Mouse (Mus musculus) limb, embryonic 15.5 days (tissue): ENCODE results near the gene Rara. TPM values are rescaled to one million over a fixed set of nuclear protein-coding genes. Genes with fewer than 3 reads are reported as not detected.

Experiments used
- ATAC-seq: fragments of 200-750 bp; cut with Nextera tagmentation; 2 replicates; pipeline ENCODE4 v1.8.0; 2017; ENCODE audit warnings: low read depth, moderate TSS enrichment; ENCODE audit not compliant: insufficient number of reproducible peaks, low FRiP score, low TSS enrichment
- H3K27ac ChIP-seq: fragments of 300-500 bp; sonication (generic); 2 replicates; pipeline ENCODE4 v1.5.1; 2015; ENCODE audit warnings: moderate library complexity, mild to moderate bottlenecking, inconsistent platforms
- H3K27me3 ChIP-seq: fragments of 300-500 bp; sonication (generic); 2 replicates; pipeline ENCODE4 v1.6.1; 2015; ENCODE audit warnings: inconsistent platforms
- H3K36me3 ChIP-seq: fragments of 300-500 bp; sonication (generic); 2 replicates; pipeline ENCODE4 v1.6.1; 2015; ENCODE audit warnings: inconsistent platforms
- H3K4me1 ChIP-seq: fragments of 300-500 bp; sonication (generic); 2 replicates; pipeline ENCODE4 v1.6.1; 2015; ENCODE audit warnings: inconsistent platforms
- H3K4me2 ChIP-seq: fragments of 300-500 bp; sonication (generic); 2 replicates; pipeline ENCODE4 v1.6.1; 2015; ENCODE audit warnings: mild to moderate bottlenecking, inconsistent platforms
- H3K4me3 ChIP-seq: fragments of 300-500 bp; sonication (generic); 2 replicates; pipeline ENCODE4 v1.5.1; 2015; ENCODE audit warnings: mild to moderate bottlenecking, inconsistent platforms
- H3K9ac ChIP-seq: fragments of 300-500 bp; sonication (generic); 2 replicates; pipeline ENCODE4 v1.6.1; 2015; ENCODE audit warnings: inconsistent platforms
- H3K9me3 ChIP-seq: fragments of 300-500 bp; sonication (generic); 2 replicates; pipeline ENCODE4 v1.6.1; 2016; ENCODE audit warnings: inconsistent platforms
- WGBS: fragments of 180-500 bp; shearing (Covaris S2); methylation state at CpG from one replicate; pipeline ENCODE4 v1.1.7; 2015; 5-methylcytosine and 5-hydroxymethylcytosine counted together
- polyA plus RNA-seq: library from polyadenylated mRNA; unstranded; fragments of >200 nt; fragmentation: Nextera tagmentation; extraction: Ambion mirVana; gene quantifications from 2 replicates; pipeline ENCODE4 v1.2.1, GENCODE M21; 2015

Gene Rara
- polyA plus RNA-seq, 1 experiment from 2014 or later: 43.9 TPM

- WGBS: 68% methylated on average over 18 of the region's 18 CpGs
- Histone ChIP-seq H3K9me3 (no peaks in the 10 kb centered on the region), H3K36me3 (peaks cover 35% of the 10 kb centered on the region), H3K4me3 (no peak overlapping the region), H3K9ac (0 out of 2 replicates have a peak overlapping the region, but pooled peaks have one; percentile 7), H3K4me1 (peaks cover 90% of the 10 kb centered on the region), H3K4me2 (no peak overlapping the region), H3K27me3 (no peaks in the 10 kb centered on the region), H3K27ac (0 out of 2 replicates have a peak overlapping the region, but pooled peaks have one; percentile 9)
- no peak for ATAC-seq
Measured at GRCm38 (mm10) chr11:98947969-98948569, 20.5 kb downstream of the Rara start.

GRCm38 (mm10) chr11:98949242-98949957 lies 21.8 kb downstream of the Rara start:
- Histone ChIP-seq H3K36me3 (peaks cover 35% of the 10 kb centered on the region), H3K4me1 (peaks cover 90% of the 10 kb centered on the region), H3K9me3 (no peaks in the 10 kb centered on the region), H3K4me3 (no peak overlapping the region), H3K4me2 (no peak overlapping the region), H3K9ac (no peak overlapping the region), H3K27ac (peak overlapping the region; percentile 86; the same call in 1 of the 2 replicates), H3K27me3 (no peaks in the 10 kb centered on the region)
- WGBS: 80% methylated on average over 10 of the region's 12 CpGs
- no peak for ATAC-seq

GRCm38 (mm10) chr11:98949958-98950460 lies 22.4 kb downstream of the Rara start:
- H3K27me3 ChIP-seq: no peaks in the 10 kb centered on the region
- H3K4me2 ChIP-seq: no peak overlapping the region
- peak overlapping the region; percentile 86 for H3K27ac ChIP-seq
- peaks cover 35% of the 10 kb centered on the region for H3K36me3 ChIP-seq
- no peaks in the 10 kb centered on the region for H3K9me3 ChIP-seq
- WGBS: 87% methylated on average over 7 of the region's 7 CpGs
- H3K9ac ChIP-seq: no peak overlapping the region
- ATAC-seq: no peak
- H3K4me1 ChIP-seq: peaks cover 90% of the 10 kb centered on the region
- no peak overlapping the region for H3K4me3 ChIP-seq

- Histone ChIP-seq H3K4me2 (no peak overlapping the region), H3K36me3 (peaks cover 35% of the 10 kb centered on the region), H3K27me3 (no peaks in the 10 kb centered on the region), H3K9me3 (no peaks in the 10 kb centered on the region), H3K27ac (peak overlapping the region; percentile 86), H3K4me1 (peaks cover 90% of the 10 kb centered on the region), H3K9ac (no peak overlapping the region), H3K4me3 (no peak overlapping the region)
- 78% methylated on average over 9 of the region's 9 CpGs for WGBS
- ATAC-seq: no peak
Measured at GRCm38 (mm10) chr11:98950484-98950883, 22.9 kb downstream of the Rara start.

GRCm38 (mm10) chr11:98951026-98951906 lies 23.6 kb downstream of the Rara start:
- no peaks in the 10 kb centered on the region for H3K9me3 ChIP-seq
- no peaks in the 10 kb centered on the region for H3K27me3 ChIP-seq
- peaks cover 88% of the 10 kb centered on the region for H3K4me1 ChIP-seq
- peaks cover 33% of the 10 kb centered on the region for H3K36me3 ChIP-seq
- H3K9ac ChIP-seq: no peak overlapping the region
- 47% methylated on average over 16 of the region's 16 CpGs for WGBS
- peak overlapping the region; percentile 42 for H3K4me2 ChIP-seq
- peak overlapping the region; percentile 86 for H3K27ac ChIP-seq
- ATAC-seq: peak; percentile 80
- H3K4me3 ChIP-seq: peak overlapping the region; percentile 15

- no peaks in the 10 kb centered on the region for H3K27me3 ChIP-seq
- no peaks in the 10 kb centered on the region for H3K9me3 ChIP-seq
- no peak overlapping the region for H3K4me3 ChIP-seq
- H3K27ac ChIP-seq: 0 out of 2 replicates have a peak overlapping the region, but pooled peaks have one; percentile 86
- H3K4me1 ChIP-seq: peaks cover 84% of the 10 kb centered on the region
- 83% methylated on average over 1 of the region's 1 CpGs for WGBS
- no peak overlapping the region for H3K4me2 ChIP-seq
- no peak for ATAC-seq
- H3K9ac ChIP-seq: no peak overlapping the region
- peaks cover 40% of the 10 kb centered on the region for H3K36me3 ChIP-seq
Measured at GRCm38 (mm10) chr11:98952111-98952510, 24.5 kb downstream of the Rara start.

GRCm38 (mm10) chr11:98952736-98953135 lies 25.1 kb downstream of the Rara start:
- H3K4me1 ChIP-seq: peaks cover 78% of the 10 kb centered on the region

GRCm38 (mm10) chr11:98953361-98953760 lies 25.7 kb downstream of the Rara start:
- Histone ChIP-seq H3K36me3 (peaks cover 46% of the 10 kb centered on the region), H3K9ac (no peak overlapping the region), H3K4me3 (no peak overlapping the region), H3K4me2 (no peak overlapping the region), H3K27me3 (no peaks in the 10 kb centered on the region), H3K27ac (no peak overlapping the region), H3K9me3 (no peaks in the 10 kb centered on the region), H3K4me1 (peaks cover 72% of the 10 kb centered on the region)
- no peak for ATAC-seq
- WGBS: 32% methylated on average over 2 of the region's 2 CpGs

More at GRCm38 (mm10) chr11:98952736-98953135, 25.1 kb downstream of the Rara start:
- no peak for ATAC-seq
- Histone ChIP-seq H3K9me3 (no peaks in the 10 kb centered on the region), H3K27me3 (no peaks in the 10 kb centered on the region), H3K27ac (peak overlapping the region; percentile 1; the same call in 1 of the 2 replicates), H3K9ac (no peak overlapping the region), H3K36me3 (peaks cover 41% of the 10 kb centered on the region), H3K4me2 (no peak overlapping the region), H3K4me3 (no peak overlapping the region)
- 59% methylated on average over 2 of the region's 2 CpGs for WGBS

- Histone ChIP-seq H3K9ac (no peak overlapping the region), H3K9me3 (no peaks in the 10 kb centered on the region), H3K27me3 (no peaks in the 10 kb centered on the region), H3K4me2 (peak overlapping the region; percentile 8; the same call in 1 of the 2 replicates), H3K27ac (peak overlapping the region; percentile 62; the same call in 1 of the 2 replicates), H3K4me3 (no peak overlapping the region), H3K36me3 (peaks cover 46% of the 10 kb centered on the region), H3K4me1 (peaks cover 72% of the 10 kb centered on the region)
- WGBS: 34% methylated on average over 13 of the region's 13 CpGs
- ATAC-seq: no peak
Measured at GRCm38 (mm10) chr11:98953835-98954320, 26.3 kb downstream of the Rara start.

GRCm38 (mm10) chr11:98954373-98954772 lies 26.8 kb downstream of the Rara start:
- H3K36me3 ChIP-seq: peaks cover 42% of the 10 kb centered on the region
- H3K4me2 ChIP-seq: peak overlapping the region; percentile 8; the same call in 1 of the 2 replicates
- no peak overlapping the region for H3K4me3 ChIP-seq
- peaks cover 73% of the 10 kb centered on the region for H3K4me1 ChIP-seq
- 10% methylated on average over 10 of the region's 10 CpGs for WGBS
- peak overlapping the region; percentile 62 for H3K27ac ChIP-seq
- H3K9me3 ChIP-seq: no peaks in the 10 kb centered on the region
- peak overlapping the region; percentile 0; the same call in 1 of the 2 replicates for H3K9ac ChIP-seq
- no peak; the same call in 1 of the 2 replicates for ATAC-seq
- no peaks in the 10 kb centered on the region for H3K27me3 ChIP-seq
